Mouse (Mus musculus): Measurements from ENCODE around the gene Gm45021.

Gm45021 gene

GRCm38 (mm10) chr6:48565693-48566310 is 23.6 kb upstream of the Gm45021 start:
- peaks cover 4% of the 10 kb centered on the region; the same call in 1 of the 2 replicates for H3K36me3 ChIP-seq (ENCODE audit: control insufficient read depth, insufficient read depth, low read length, poor library complexity, severe bottlenecking)
- no peak for DNase-seq (ENCODE audit: low read depth, low spot score)

GRCm38 (mm10) chr6:48566312-48566711 is 23.1 kb upstream of the Gm45021 start:
- Histone ChIP-seq H3K36me3 (ENCODE audit: control insufficient read depth, insufficient read depth, low read length, poor library complexity, severe bottlenecking) (peaks cover 4% of the 10 kb centered on the region; the same call in 1 of the 2 replicates), H3K27me3 (ENCODE audit: control insufficient read depth, insufficient read depth, low read length, poor library complexity, severe bottlenecking) (no peaks in the 10 kb centered on the region)
- no peak for DNase-seq (ENCODE audit: low read depth, low spot score)

More at GRCm38 (mm10) chr6:48565693-48566310, 23.6 kb upstream of the Gm45021 start:
- no peaks in the 10 kb centered on the region for H3K27me3 ChIP-seq (ENCODE audit: control insufficient read depth, insufficient read depth, low read length, poor library complexity, severe bottlenecking)

- DNase-seq (ENCODE audit: low read depth, low spot score), result no peak
- peaks cover 4% of the 10 kb centered on the region; the same call in 1 of the 2 replicates for H3K36me3 ChIP-seq (ENCODE audit: control insufficient read depth, insufficient read depth, low read length, poor library complexity, severe bottlenecking)
- H3K27me3 ChIP-seq (ENCODE audit: control insufficient read depth, insufficient read depth, low read length, poor library complexity, severe bottlenecking), result no peaks in the 10 kb centered on the region
Measured at GRCm38 (mm10) chr6:48568036-48568984, 21.1 kb upstream of the Gm45021 start.

- peak; percentile 23 for DNase-seq (ENCODE audit: low read depth, low spot score)
- peaks cover 4% of the 10 kb centered on the region; the same call in 1 of the 2 replicates for H3K36me3 ChIP-seq (ENCODE audit: control insufficient read depth, insufficient read depth, low read length, poor library complexity, severe bottlenecking)
Measured at GRCm38 (mm10) chr6:48569065-48569807, 20.2 kb upstream of the Gm45021 start.

GRCm38 (mm10) chr6:48572014-48572413 is 17.4 kb upstream of the Gm45021 start:
- Histone ChIP-seq H3K36me3 (ENCODE audit: control insufficient read depth, insufficient read depth, low read length, poor library complexity, severe bottlenecking) (no peaks in the 10 kb centered on the region), H3K27me3 (ENCODE audit: control insufficient read depth, insufficient read depth, low read length, poor library complexity, severe bottlenecking) (no peaks in the 10 kb centered on the region)
- DNase-seq (ENCODE audit: low read depth, low spot score), result no peak

More at GRCm38 (mm10) chr6:48569065-48569807, 20.2 kb upstream of the Gm45021 start:
- no peaks in the 10 kb centered on the region for H3K27me3 ChIP-seq (ENCODE audit: control insufficient read depth, insufficient read depth, low read length, poor library complexity, severe bottlenecking)

- H3K36me3 ChIP-seq (ENCODE audit: control insufficient read depth, insufficient read depth, low read length, poor library complexity, severe bottlenecking), result no peaks in the 10 kb centered on the region
- H3K27me3 ChIP-seq (ENCODE audit: control insufficient read depth, insufficient read depth, low read length, poor library complexity, severe bottlenecking), result no peaks in the 10 kb centered on the region
- no peak for DNase-seq (ENCODE audit: low read depth, low spot score)
Measured at GRCm38 (mm10) chr6:48572572-48573061, 16.8 kb upstream of the Gm45021 start, which contains the start of gene Rarres2. Gene Rarres2 (minus strand): TSS chr6:48572789.

- DNase-seq (ENCODE audit: low read depth, low spot score), result no peak
- Histone ChIP-seq H3K36me3 (ENCODE audit: control insufficient read depth, insufficient read depth, low read length, poor library complexity, severe bottlenecking) (no peaks in the 10 kb centered on the region), H3K27me3 (ENCODE audit: control insufficient read depth, insufficient read depth, low read length, poor library complexity, severe bottlenecking) (no peaks in the 10 kb centered on the region)
Measured at GRCm38 (mm10) chr6:48573280-48573679, 16.1 kb upstream of the Gm45021 start.

GRCm38 (mm10) chr6:48573981-48574380 is 15.4 kb upstream of the Gm45021 start:
- Histone ChIP-seq H3K27me3 (ENCODE audit: control insufficient read depth, insufficient read depth, low read length, poor library complexity, severe bottlenecking) (no peaks in the 10 kb centered on the region), H3K36me3 (ENCODE audit: control insufficient read depth, insufficient read depth, low read length, poor library complexity, severe bottlenecking) (no peaks in the 10 kb centered on the region)
- DNase-seq (ENCODE audit: low read depth, low spot score), result no peak

GRCm38 (mm10) chr6:48578736-48579135 is 10.7 kb upstream of the Gm45021 start:
- H3K36me3 ChIP-seq (ENCODE audit: control insufficient read depth, insufficient read depth, low read length, poor library complexity, severe bottlenecking), result no peaks in the 10 kb centered on the region
- no peaks in the 10 kb centered on the region for H3K27me3 ChIP-seq (ENCODE audit: control insufficient read depth, insufficient read depth, low read length, poor library complexity, severe bottlenecking)
- DNase-seq (ENCODE audit: low read depth, low spot score), result no peak

GRCm38 (mm10) chr6:48579215-48579648 is 10.2 kb upstream of the Gm45021 start:
- no peak for DNase-seq (ENCODE audit: low read depth, low spot score)
- H3K27me3 ChIP-seq (ENCODE audit: control insufficient read depth, insufficient read depth, low read length, poor library complexity, severe bottlenecking), result no peaks in the 10 kb centered on the region
- no peaks in the 10 kb centered on the region for H3K36me3 ChIP-seq (ENCODE audit: control insufficient read depth, insufficient read depth, low read length, poor library complexity, severe bottlenecking)

GRCm38 (mm10) chr6:48581257-48581656 is 8.2 kb upstream of the Gm45021 start:
- DNase-seq (ENCODE audit: low read depth, low spot score), result no peak
- H3K27me3 ChIP-seq (ENCODE audit: control insufficient read depth, insufficient read depth, low read length, poor library complexity, severe bottlenecking), result no peaks in the 10 kb centered on the region

GRCm38 (mm10) chr6:48582037-48582436 is 7.4 kb upstream of the Gm45021 start:
- DNase-seq (ENCODE audit: low read depth, low spot score), result peak; percentile 81
- Histone ChIP-seq H3K27me3 (ENCODE audit: control insufficient read depth, insufficient read depth, low read length, poor library complexity, severe bottlenecking) (no peaks in the 10 kb centered on the region), H3K36me3 (ENCODE audit: control insufficient read depth, insufficient read depth, low read length, poor library complexity, severe bottlenecking) (no peaks in the 10 kb centered on the region)

More at GRCm38 (mm10) chr6:48581257-48581656, 8.2 kb upstream of the Gm45021 start:
- H3K36me3 ChIP-seq (ENCODE audit: control insufficient read depth, insufficient read depth, low read length, poor library complexity, severe bottlenecking), result no peaks in the 10 kb centered on the region

- DNase-seq (ENCODE audit: low read depth, low spot score), result no peak
- H3K27me3 ChIP-seq (ENCODE audit: control insufficient read depth, insufficient read depth, low read length, poor library complexity, severe bottlenecking), result no peaks in the 10 kb centered on the region
Measured at GRCm38 (mm10) chr6:48591221-48591845, 1.9 kb downstream of the Gm45021 start.

GRCm38 (mm10) chr6:48591871-48592270 is 2.5 kb downstream of the Gm45021 start:
- no peak for DNase-seq (ENCODE audit: low read depth, low spot score)
- H3K27me3 ChIP-seq (ENCODE audit: control insufficient read depth, insufficient read depth, low read length, poor library complexity, severe bottlenecking), result no peaks in the 10 kb centered on the region

More at GRCm38 (mm10) chr6:48591221-48591845, 1.9 kb downstream of the Gm45021 start:
- H3K36me3 ChIP-seq (ENCODE audit: control insufficient read depth, insufficient read depth, low read length, poor library complexity, severe bottlenecking), result no peaks in the 10 kb centered on the region

More at GRCm38 (mm10) chr6:48591871-48592270, 2.5 kb downstream of the Gm45021 start:
- no peaks in the 10 kb centered on the region for H3K36me3 ChIP-seq (ENCODE audit: control insufficient read depth, insufficient read depth, low read length, poor library complexity, severe bottlenecking)

Measured in splenic B cell, adult 2 months (primary cell).